Comparison of ENCODE assay signal across 8 mouse cellular contexts in the genomic region with DNA sequence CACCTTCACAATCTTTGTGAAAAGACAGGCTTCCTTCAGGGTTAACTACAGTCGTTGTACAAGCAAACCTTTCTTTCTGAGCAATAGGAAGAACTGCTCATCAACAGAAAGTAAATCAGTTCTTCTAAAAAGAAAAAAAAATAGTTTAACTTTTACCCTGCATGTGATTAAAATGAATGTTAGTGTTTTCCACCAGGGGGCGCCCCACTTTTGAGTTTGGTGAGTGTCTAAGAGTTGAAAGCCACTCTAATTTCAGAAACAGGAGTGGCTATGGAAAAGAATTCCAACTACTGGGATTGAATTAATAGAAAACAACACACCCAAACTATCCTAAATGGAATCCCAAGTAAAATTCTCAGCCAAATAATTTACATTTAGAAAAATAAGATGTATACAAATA.
A peak's percentile ranks its signal among the peaks of the same experiment; 100 is the strongest.
DNase-seq lines count a peak whose midpoint lies in the region; ATAC-seq and TF ChIP-seq lines count a peak whose summit lies in the region.
"Had no signal": no experiment of that assay in that cellular context is flagged by ENCODE, and none has a peak within 500 bp of the region (broad histone marks: within the 10 kb centered on the region; RNA-seq: fewer than 3 reads in every experiment).

No protein-coding gene starts in this region.

- H3K4me3 ChIP-seq in hindbrain, embryonic 14.5 days (replicated peaks; ENCODE audit: low read length), result no peak overlapping the region
- no peak overlapping the region for H3K4me3 ChIP-seq in hindbrain, embryonic 13.5 days
- no peak overlapping the region for H3K4me3 ChIP-seq in MEL (ENCODE audit: control insufficient read depth in 1 of 2, insufficient read depth in 1 of 2, low read depth in 2 of 2, low read length in 2 of 2)
- H3K4me3 ChIP-seq: neural tube, embryonic 13.5 days had no signal

- no peak for TF ChIP-seq POLR2A in MEL (IDR thresholded peaks at IDR 0.05; ENCODE audit: control insufficient read depth in 1 of 2, insufficient read depth in 1 of 2, low read depth in 1 of 2, low read length in 2 of 2, poor library complexity in 1 of 2)

- no peak overlapping the region for H3K9ac ChIP-seq in hindbrain, embryonic 14.5 days
- H3K9ac ChIP-seq in hindbrain, embryonic 13.5 days, result no peak overlapping the region
- H3K9ac ChIP-seq in MEL (ENCODE audit: control insufficient read depth, low read depth, low read length, poor library complexity, severe bottlenecking), result no peak overlapping the region
- H3K9ac ChIP-seq: neural tube, embryonic 13.5 days had no signal

- no peaks in the 10 kb centered on the region for H3K27me3 ChIP-seq in hindbrain, embryonic 14.5 days (ENCODE audit: control insufficient read depth, insufficient read depth, low read length)
- no peaks in the 10 kb centered on the region for H3K27me3 ChIP-seq in hindbrain, embryonic 13.5 days
- H3K27me3 ChIP-seq in MEL (ENCODE audit: control insufficient read depth in 1 of 2, insufficient read depth in 2 of 2, low read length in 2 of 2), result no peaks in the 10 kb centered on the region
- H3K27me3 ChIP-seq: neural tube, embryonic 13.5 days had no signal

- H3K9me3 ChIP-seq in hindbrain, embryonic 14.5 days (ENCODE audit: control insufficient read depth, low read length), result no peaks in the 10 kb centered on the region
- H3K9me3 ChIP-seq in hindbrain, embryonic 13.5 days, result no peaks in the 10 kb centered on the region
- H3K9me3 ChIP-seq in MEL (replicated peaks; ENCODE audit: insufficient read depth, low read length), result no peaks in the 10 kb centered on the region
- H3K9me3 ChIP-seq: neural tube, embryonic 13.5 days had no signal

- WGBS in hindbrain, embryonic 14.5 days, result 13% methylated on average over 2 of the region's 2 CpGs
- 7% methylated on average over 2 of the region's 2 CpGs for WGBS in hindbrain, embryonic 13.5 days

- no peaks in the 10 kb centered on the region for H3K4me1 ChIP-seq in hindbrain, embryonic 14.5 days (replicated peaks; ENCODE audit: control insufficient read depth, insufficient read depth, low read length)
- no peaks in the 10 kb centered on the region for H3K4me1 ChIP-seq in hindbrain, embryonic 13.5 days (replicated peaks)
- no peaks in the 10 kb centered on the region for H3K4me1 ChIP-seq in MEL (ENCODE audit: control insufficient read depth in 1 of 2, insufficient read depth in 2 of 2, low read length in 2 of 2)
- H3K4me1 ChIP-seq: neural tube, embryonic 13.5 days had no signal

- H3K27ac ChIP-seq in hindbrain, embryonic 14.5 days, result no peak overlapping the region
- H3K27ac ChIP-seq in hindbrain, embryonic 13.5 days, result no peak overlapping the region
- no peak overlapping the region for H3K27ac ChIP-seq in MEL (ENCODE audit: control insufficient read depth, low read depth, low read length)
- H3K27ac ChIP-seq: neural tube, embryonic 13.5 days had no signal

- ATAC-seq in hindbrain, embryonic 14.5 days (ENCODE audit: low FRiP score), result no peak
- no peak for ATAC-seq in hindbrain, embryonic 13.5 days (ENCODE audit: low FRiP score)

- H3K36me3 ChIP-seq in hindbrain, embryonic 14.5 days (replicated peaks; ENCODE audit: control insufficient read depth, insufficient read depth), result no peaks in the 10 kb centered on the region
- H3K36me3 ChIP-seq in hindbrain, embryonic 13.5 days, result no peaks in the 10 kb centered on the region
- H3K36me3 ChIP-seq in MEL (ENCODE audit: control insufficient read depth in 1 of 2, insufficient read depth in 2 of 2, low read length in 2 of 2), result no peaks in the 10 kb centered on the region
- H3K36me3 ChIP-seq: neural tube, embryonic 13.5 days had no signal

- peak; percentile 25 for TF ChIP-seq RAD21 in MEL (IDR thresholded peaks at IDR 0.05; ENCODE audit: low read depth, low read length)

- peak in 1 of 3 experiments; percentile 34; a peak in 3 of 6 replicates for TF ChIP-seq CTCF in MEL (IDR thresholded peaks at IDR 0.05 in 2 of 3, conservative IDR thresholded peaks at IDR 0.05 in 1 of 3; ENCODE audit: control insufficient read depth in 1 of 3, insufficient read depth in 1 of 3, low read depth in 2 of 3, low read length in 3 of 3, poor library complexity in 1 of 3, severe bottlenecking in 1 of 3)

- TF ChIP-seq EP300 in MEL (IDR thresholded peaks at IDR 0.05; ENCODE audit: low read depth in 1 of 2, low read length in 2 of 2), result no peak

- no peaks in the 10 kb centered on the region for H3K79me2 ChIP-seq in MEL (ENCODE audit: control insufficient read depth, insufficient read depth, low read length, poor library complexity)

- peak; percentile 45 for DNase-seq in hindbrain, embryonic 14.5 days (ENCODE audit: low spot score)
- DNase-seq in A20 (ENCODE audit: low read depth, low spot score), result peak; percentile 10
- DNase-seq in MEL (ENCODE audit: low read depth, low spot score), result peak; percentile 18
- peak; percentile 15 for DNase-seq in kidney, postnatal 14 days
- no peak for DNase-seq in T-cell, adult 2 months (ENCODE audit: low spot score)
- DNase-seq in ovary, adult 18-20 months (ENCODE audit: low spot score), result no peak

- H3K4me2 ChIP-seq in hindbrain, embryonic 14.5 days (replicated peaks), result no peak overlapping the region
- H3K4me2 ChIP-seq in hindbrain, embryonic 13.5 days, result no peak overlapping the region
- H3K4me2 ChIP-seq: neural tube, embryonic 13.5 days had no signal

TF ChIP-seq in MEL, 35 proteins besides CTCF, POLR2A, EP300 and RAD21:
- TF ChIP-seq ELF1 (IDR thresholded peaks at IDR 0.05; ENCODE audit: low read depth, low read length) (no peak), SMC3 (IDR thresholded peaks at IDR 0.05; ENCODE audit: low read depth, low read length) (peak; percentile 48)
TF ChIP-seq in MEL: peak in this region for 1.

Comparison
In these comparisons a context has a peak if more than half of its experiments do, and no peak if none do; other contexts are left out.
1. DNase-seq: peak in hindbrain, embryonic 14.5 days (single experiment), A20 (single experiment), MEL (single experiment) and kidney, postnatal 14 days (single experiment); none in T-cell, adult 2 months (single experiment) and ovary, adult 18-20 months (single experiment).